Mouse (Mus musculus) embryonic fibroblast, embryonic 13.5 days (primary cell): ENCODE results near the gene Deup1. TPM values are rescaled to one million over a fixed set of nuclear protein-coding genes. Genes with fewer than 3 reads are reported as not detected.

Experiments
- H3K27ac ChIP-seq: 2 replicates; pipeline ENCODE4 v1.5.1; 2012; ENCODE audit warnings: low read length, control low read depth, inconsistent platforms; ENCODE audit not compliant: insufficient read depth
- H3K4me1 ChIP-seq: 2 replicates; pipeline ENCODE4 v1.6.1; 2011; ENCODE audit warnings: low read length; ENCODE audit not compliant: control insufficient read depth, insufficient read depth
- H3K4me3 ChIP-seq: 2 replicates; pipeline ENCODE4 v1.5.1; 2011; ENCODE audit warnings: mild to moderate bottlenecking, control low read depth, low read length; ENCODE audit not compliant: insufficient read depth
- CTCF ChIP-seq: IDR thresholded peaks from 2 replicates; pipeline ENCODE4 v1.5.1; 2011; ENCODE audit warnings: mild to moderate bottlenecking, control low read depth, low read length, moderate library complexity, borderline replicate concordance; ENCODE audit not compliant: insufficient read depth
- POLR2A ChIP-seq: IDR thresholded peaks from 2 replicates; pipeline ENCODE4 v1.6.1; 2011; ENCODE audit warnings: low read depth, mild to moderate bottlenecking, control low read depth, low read length, moderate library complexity
- polyA plus RNA-seq: library from polyadenylated mRNA; stranded (reverse); fragments of >200 nt; gene quantifications from 2 replicates; pipeline ENCODE4 v1.2.4, GENCODE M21; 2011; ENCODE audit warnings: low read depth; ENCODE audit not compliant: missing spikeins, insufficient read length

Gene Deup1
- polyA plus RNA-seq, 1 experiment, result not detected

DNA sequence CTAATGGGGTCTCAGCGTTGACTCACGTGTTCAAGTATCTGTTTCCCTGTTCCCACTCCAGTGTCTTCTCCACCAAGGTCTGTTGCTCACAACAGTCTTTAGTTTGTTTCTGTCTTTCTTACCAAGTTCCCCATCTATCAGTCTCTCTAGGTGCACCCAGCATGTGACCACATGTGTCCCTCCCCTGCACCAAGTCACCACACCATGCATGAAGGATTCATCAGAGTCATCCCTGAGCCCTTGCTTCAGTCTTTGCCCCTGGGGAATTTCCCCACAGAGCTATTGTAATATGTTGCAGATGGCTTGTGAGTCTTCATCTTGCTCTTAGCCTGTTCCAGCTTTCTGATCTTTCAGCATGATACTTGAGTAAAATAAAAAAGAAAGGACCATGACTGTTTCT lies 93.6 kb downstream of the Deup1 start:
- H3K4me3 ChIP-seq, result no peak overlapping the region
- no peaks in the 10 kb centered on the region for H3K4me1 ChIP-seq
- no peak for TF ChIP-seq POLR2A
- TF ChIP-seq CTCF, result no peak
- no peak overlapping the region for H3K27ac ChIP-seq

DNA sequence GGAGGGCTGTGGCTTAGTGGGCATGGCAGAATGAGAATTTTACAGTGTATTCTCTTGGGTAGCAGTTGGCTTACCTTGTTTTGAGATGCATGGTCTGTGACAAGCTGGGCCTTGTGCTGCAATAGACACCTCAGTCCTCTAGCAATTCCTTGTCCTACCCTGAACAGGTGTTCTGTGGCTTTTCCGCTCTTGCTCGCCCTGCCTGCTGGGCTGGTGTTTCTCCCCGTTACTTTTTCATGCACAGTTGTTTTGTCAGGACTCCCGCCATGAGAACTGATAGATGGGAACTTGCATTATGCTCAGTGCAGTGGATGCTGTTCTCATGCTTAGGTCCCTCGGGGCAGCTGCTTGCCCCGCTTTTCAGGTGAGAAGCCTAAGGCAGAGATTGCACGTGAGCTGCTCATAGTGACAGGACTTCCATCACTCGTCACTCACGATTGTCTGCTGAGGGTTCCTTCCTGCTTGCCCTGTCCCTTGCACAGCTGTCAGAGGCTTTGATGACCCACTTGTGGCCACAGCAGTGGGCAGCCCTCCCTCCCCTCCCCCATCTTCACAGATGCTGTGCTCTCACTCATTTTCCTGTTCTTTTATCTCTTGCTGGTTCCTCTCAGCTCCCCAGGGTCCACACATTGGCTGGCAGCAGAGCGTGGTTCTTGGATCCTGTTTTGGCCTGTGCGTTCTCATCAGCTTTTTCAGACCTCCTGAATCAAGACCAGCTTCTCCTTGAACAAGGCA lies 94.2 kb downstream of the Deup1 start:
- no peak for TF ChIP-seq POLR2A
- no peak for TF ChIP-seq CTCF
- H3K27ac ChIP-seq, result no peak overlapping the region
- no peaks in the 10 kb centered on the region for H3K4me1 ChIP-seq
- H3K4me3 ChIP-seq, result no peak overlapping the region

DNA sequence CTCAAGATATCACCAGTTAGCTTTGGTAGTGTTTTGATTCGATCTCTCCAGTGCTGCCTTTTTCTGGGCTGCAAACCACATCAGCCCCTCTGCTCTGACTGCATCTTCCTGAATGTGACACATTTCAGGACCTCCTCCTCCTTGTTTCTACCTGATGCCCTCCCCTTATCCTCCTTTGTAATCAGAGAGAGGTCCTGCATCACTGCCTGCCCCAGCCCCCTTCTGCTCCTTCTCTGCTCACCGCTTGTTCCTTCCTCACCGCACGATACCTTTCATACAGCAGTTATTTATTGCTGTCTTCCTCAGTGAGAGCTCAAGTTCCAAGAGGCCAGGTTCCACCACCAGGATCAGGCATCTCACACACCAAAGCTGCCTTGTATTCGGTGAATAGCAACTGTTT lies 96.5 kb downstream of the Deup1 start:
- no peak overlapping the region for H3K4me3 ChIP-seq
- no peak overlapping the region for H3K27ac ChIP-seq
- TF ChIP-seq CTCF, result no peak
- no peak for TF ChIP-seq POLR2A
- H3K4me1 ChIP-seq, result no peaks in the 10 kb centered on the region

DNA sequence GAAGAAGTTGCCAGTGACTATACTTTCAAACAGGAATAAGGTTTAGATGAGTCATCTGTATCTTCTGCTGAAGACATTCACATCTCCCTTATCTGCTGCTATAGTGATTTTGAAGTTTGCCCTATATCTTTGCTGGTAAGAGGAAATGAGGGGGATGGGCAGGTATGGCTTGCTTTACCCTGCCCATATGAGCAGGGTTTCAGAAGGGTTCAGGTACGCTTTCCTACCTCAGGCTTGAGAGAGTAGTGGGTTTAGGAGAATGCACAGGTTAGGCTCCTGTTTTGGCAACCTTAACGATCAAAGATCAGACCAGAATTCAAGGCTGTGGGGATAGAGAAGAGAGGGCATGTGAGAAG lies 97.8 kb downstream of the Deup1 start:
- Histone ChIP-seq H3K4me1 (no peaks in the 10 kb centered on the region), H3K4me3 (no peak overlapping the region), H3K27ac (no peak overlapping the region)
- TF ChIP-seq CTCF, result no peak
- no peak for TF ChIP-seq POLR2A

DNA sequence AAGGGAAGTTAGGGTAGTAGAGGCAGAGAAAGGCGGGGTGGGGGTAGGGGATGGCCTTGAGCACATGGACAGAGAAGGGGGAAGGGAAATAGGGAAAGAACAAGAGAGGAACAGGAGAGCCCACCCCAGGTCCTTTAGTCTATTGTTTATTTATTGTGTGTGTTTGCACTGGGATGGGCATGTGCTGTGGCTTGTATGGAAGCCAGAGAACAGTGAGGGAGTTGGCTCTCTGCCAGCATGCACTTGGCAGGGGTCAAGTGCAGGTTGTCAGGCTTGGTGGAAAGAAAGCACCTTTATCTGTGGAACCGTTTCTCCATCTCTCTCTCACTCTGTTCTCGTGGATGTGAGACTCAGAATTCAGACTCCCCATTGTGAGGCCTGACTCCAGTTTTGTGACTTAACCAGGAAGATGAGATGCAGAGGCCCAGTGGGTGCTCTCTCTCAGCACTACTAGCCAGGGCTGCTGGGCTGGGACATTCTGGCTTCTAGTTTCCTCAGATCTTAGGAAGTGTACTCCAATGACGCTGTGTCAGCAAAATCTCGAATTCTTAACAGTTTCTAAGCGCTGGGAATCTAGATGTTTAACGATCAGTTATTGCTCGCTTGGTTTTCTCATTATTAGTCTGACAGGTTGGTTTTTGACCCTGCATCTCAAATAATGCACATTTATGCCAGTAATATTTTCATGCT lies 98.3 kb downstream of the Deup1 start:
- no peak overlapping the region for H3K27ac ChIP-seq
- H3K4me3 ChIP-seq, result no peak overlapping the region
- H3K4me1 ChIP-seq, result no peaks in the 10 kb centered on the region
- no peak for TF ChIP-seq CTCF
- no peak for TF ChIP-seq POLR2A

DNA sequence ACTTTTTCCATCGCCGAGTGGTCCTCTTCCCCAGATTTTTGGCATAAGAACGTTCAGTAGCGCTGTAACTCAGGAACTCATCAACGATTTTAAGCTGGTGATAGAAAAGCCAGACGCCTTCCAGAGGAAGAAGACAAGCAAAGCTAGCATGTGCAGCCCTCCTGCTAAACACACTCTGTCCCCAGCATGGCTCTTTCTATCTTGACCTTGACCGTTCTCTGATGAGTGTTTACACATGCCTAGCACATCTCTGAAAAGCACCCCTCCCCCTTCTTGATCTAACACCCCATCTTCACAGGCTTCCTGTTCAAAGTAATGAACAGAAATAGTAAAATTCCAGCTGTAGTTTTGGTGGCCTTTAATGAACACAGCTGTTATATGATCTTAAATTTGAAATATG lies 99.4 kb downstream of the Deup1 start:
- TF ChIP-seq CTCF (no peak), POLR2A (no peak)
- Histone ChIP-seq H3K27ac (no peak overlapping the region), H3K4me1 (no peaks in the 10 kb centered on the region), H3K4me3 (no peak overlapping the region)

DNA sequence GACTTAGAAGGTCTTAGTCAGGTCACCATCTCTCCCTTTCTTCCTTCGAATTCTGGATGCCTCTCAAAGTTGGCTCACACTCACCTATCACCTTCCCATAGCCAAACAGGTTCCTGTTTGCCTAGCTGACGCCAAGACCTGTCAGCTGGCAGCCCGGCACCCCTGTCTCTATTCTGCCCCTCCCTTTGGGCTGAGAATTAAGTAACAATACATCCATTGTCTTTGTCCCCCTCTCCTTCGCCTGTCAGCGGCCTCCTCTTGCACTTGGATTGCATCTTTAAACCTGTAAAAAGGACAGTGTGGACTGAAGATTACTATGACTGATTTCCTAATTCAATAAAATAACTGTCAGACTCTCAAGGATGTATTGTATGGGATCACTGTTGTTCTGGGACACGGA lies 99.9 kb downstream of the Deup1 start:
- H3K4me1 ChIP-seq, result no peaks in the 10 kb centered on the region

DNA sequence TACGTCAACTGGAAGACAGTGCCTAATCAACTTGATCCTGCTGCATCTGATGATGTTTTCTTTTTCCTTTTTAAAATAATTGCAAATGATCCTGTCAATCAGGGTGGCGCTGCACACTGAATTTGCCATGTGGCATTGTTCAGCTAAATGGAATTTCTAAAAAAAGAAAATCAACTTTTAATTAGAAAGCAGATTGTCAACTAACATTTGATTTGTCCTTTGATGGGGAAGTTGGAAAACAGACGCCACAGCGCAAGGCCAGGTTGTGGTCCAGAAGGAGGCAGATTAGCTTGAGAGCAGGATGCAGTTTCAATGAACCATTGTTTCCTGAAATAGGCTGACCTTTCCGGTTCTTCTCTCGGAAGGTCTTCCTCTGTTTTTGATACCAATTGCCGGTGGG lies 101.2 kb downstream of the Deup1 start:
- H3K4me1 ChIP-seq, result no peaks in the 10 kb centered on the region
- no peak overlapping the region for H3K27ac ChIP-seq
- H3K4me3 ChIP-seq, result no peak overlapping the region
- TF ChIP-seq POLR2A (no peak), CTCF (no peak)

More for the DNA sequence above, 99.9 kb downstream of the Deup1 start:
- H3K4me3 ChIP-seq, result no peak overlapping the region
- TF ChIP-seq CTCF (no peak), POLR2A (no peak)
- H3K27ac ChIP-seq, result no peak overlapping the region

DNA sequence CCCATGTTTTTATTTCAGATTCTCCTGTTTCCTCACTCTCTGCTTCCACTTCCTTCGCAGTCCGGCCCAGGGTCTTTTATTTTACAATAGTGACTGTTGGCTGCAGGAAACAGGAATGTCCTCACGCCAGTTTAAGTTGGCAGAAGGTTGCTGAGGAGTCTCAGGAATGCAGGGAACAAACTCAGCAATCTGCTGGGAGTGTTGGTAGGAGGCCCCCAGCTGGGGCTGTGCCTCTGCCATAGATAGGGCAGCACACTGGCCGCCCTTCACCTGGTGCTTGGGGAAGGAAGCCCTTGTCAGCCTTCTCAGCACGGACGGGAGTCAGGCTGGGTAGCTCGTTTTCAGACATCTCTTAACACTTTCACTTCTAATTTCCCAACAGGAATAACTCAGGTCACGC lies 102.5 kb downstream of the Deup1 start:
- TF ChIP-seq POLR2A, result no peak
- H3K4me1 ChIP-seq, result no peaks in the 10 kb centered on the region
- H3K4me3 ChIP-seq, result no peak overlapping the region
- no peak overlapping the region for H3K27ac ChIP-seq

DNA sequence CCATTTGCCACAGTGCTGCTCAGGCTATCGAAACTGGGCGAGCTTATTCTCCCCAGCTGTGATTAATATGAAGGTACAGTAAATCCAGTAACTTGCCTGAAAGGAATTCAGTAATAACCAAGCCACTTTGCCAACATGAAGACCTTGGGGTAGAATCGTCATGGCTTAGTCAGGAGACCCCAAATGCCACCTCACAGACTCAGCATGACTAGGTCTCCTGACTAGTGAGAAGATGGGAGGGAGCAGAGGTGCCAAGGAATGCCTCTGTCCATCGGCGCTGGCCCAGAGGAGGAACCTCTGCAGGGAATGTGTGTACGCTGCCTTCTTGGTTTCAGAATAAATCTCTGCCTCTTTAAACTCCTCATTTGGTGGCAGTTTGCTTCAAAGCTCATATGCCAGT lies 104.1 kb downstream of the Deup1 start:
- TF ChIP-seq POLR2A (no peak), CTCF (no peak)
- Histone ChIP-seq H3K4me3 (no peak overlapping the region), H3K27ac (no peak overlapping the region), H3K4me1 (no peaks in the 10 kb centered on the region)

DNA sequence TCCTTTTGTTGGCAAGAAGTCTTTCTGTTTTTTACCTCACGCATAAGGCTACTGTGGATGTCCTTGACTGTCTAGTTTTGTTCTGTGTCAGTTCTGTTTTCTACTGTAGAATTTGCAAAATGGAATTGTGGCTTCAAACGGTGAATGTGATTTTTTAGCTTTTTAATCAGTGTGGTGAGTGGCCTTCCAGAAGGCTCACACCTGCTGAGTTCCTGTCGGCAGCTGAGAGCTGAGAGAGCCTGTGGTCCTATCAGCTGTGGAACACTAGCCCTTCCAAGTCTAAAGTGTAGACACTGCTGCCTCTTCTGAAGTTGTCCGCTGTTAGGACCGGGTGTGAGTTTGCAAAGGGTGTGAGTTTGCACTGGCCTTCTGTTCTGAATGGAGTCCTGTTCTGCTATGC lies 104.8 kb downstream of the Deup1 start:
- Histone ChIP-seq H3K4me3 (no peak overlapping the region), H3K27ac (no peak overlapping the region), H3K4me1 (no peaks in the 10 kb centered on the region)
- TF ChIP-seq CTCF (no peak), POLR2A (no peak)
